Mouse (Mus musculus) heart, postnatal 4 days (tissue): ENCODE measurements around the gene Apoe. TPM values are rescaled to one million over a fixed set of nuclear protein-coding genes. Genes with fewer than 3 reads are reported as not detected.

Experiments
- DNase-seq: peaks from one replicate; pipeline ENCODE4 v3.0.0; 2021
- total RNA-seq, 2 experiments: library from RNA; stranded (reverse); gene quantifications; 2 replicates each; pipeline ENCODE4 v1.2.3; 2021

Gene Apoe
- total RNA-seq, 2 experiments from 2014 or later: 198 to 213 TPM

- DNase-seq: peak; percentile 99
Observed at GRCm38 (mm10) chr7:19715239-19716054, 16.5 kb upstream of the Apoe start, which contains the start of gene Tomm40. Gene Tomm40 (minus strand): TSS chr7:19715438.

- no peak for DNase-seq
Observed at GRCm38 (mm10) chr7:19714836-19715235, 15.8 kb upstream of the Apoe start.

DNA sequence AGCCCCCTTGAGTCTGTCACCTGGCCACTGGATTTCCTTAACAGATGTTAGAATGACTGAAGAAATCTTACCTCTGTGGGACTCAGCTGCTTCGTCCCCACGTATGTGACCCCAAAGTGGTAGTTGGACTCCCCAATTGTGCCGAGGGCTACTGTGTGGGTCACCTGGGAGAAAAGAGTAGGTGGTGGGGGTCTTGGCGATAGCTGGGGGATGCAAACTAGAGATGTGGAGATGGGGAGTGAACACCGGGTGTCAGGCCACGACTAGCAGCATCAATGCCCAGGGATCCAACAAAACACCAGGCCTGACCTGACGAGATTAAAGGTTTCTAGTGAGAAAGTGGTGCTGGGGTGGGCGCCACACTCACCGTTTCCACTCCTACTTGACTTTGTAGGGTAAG, 14.6 kb upstream of the Apoe start:
- DNase-seq: no peak

GRCm38 (mm10) chr7:19713196-19713595, 14.2 kb upstream of the Apoe start:
- no peak for DNase-seq

DNA sequence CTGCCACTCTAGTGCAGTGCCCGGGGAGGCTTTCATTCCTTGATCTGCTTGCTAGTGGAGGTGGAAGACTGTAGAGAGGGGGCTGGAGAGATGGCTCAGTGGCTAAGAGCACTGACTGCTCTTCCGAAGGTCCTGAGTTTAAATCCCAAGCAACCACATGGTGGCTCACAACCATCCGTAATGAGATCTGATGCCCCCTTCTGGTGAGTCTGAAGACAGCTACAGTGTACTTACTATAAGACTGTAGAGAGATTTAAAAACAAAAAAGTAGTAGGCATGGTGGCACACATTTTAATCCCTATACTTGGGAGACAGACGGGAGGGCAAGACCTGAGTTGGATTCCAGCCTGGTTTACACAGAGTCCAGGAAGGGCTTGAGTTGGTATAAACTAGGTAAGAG, 13.4 kb upstream of the Apoe start:
- DNase-seq: no peak

- DNase-seq: no peak
Observed at GRCm38 (mm10) chr7:19710650-19711049, 11.7 kb upstream of the Apoe start.

DNA sequence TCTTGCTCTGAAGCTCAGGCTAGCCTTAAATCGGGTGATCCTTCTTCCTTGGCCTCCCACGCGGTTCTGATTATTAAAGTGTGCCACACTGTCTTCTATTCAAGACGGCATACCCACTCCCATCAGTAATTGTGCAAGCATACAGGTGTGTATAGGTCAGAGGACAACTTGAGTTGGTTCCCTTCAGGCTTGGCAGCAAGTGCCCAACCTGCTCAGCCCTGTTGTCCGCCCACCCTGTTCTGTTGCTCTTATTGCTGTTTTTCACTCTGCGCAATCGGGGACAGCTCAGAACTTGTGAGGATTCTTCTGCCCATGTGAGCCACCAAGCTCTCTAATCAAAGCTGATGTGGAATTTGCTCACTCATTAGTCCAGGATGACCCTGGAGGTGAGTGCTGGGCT, 6.3 kb upstream of the Apoe start:
- no peak for DNase-seq

DNA sequence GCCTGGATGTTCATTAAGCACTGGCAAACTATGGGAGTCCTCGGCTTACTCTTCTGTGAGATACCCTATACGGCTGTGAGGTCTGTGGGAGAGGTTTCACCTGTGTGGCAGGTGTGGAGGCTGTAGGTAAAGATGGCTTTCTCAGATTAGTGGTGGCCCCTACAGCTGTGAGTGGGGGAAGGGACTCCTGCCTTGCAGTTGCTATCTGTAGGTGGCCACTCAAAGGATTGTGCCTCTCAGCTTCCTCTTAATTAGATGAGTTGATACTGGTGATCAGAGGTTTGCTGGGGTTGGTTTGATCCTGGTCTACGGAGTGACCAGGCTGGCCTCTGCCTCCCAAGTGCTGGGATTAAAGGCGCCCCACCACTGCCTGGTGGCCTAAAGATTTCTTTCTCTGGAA, 5.5 kb upstream of the Apoe start:
- no peak for DNase-seq

DNA sequence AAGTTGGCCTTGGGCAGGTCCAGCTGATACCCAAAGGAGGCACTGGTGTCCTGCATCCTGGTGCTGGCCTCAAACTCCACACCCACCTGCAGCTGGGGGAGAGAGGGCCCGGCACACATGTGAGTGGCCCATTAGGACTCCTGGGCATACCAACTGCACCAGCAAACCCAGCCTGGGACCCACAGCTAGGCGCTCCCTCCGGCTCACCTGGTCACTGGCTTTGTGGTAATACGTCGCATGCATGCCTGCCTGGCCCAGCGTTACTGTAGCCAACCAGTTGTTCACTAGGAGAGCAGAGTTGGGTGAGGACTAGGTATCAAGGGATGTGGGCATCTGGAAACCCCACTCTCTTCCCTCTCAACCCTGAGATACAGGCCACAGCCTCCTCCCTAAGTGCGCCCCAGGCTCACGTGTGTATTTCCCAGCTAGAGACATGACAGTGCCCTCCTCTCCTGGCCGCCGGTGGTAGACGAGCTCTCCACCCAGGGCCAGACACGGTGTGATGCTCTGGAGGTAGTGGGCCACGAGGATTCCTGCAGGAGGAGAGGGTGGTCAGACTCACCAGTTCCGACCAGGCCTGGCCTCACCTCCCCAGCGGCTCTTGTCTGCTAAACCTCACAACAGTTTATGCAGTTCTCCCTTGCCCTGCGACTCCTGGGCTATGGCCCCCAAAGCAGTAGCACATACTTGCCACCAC, 4.0 kb upstream of the Apoe start:
- no peak for DNase-seq

DNA sequence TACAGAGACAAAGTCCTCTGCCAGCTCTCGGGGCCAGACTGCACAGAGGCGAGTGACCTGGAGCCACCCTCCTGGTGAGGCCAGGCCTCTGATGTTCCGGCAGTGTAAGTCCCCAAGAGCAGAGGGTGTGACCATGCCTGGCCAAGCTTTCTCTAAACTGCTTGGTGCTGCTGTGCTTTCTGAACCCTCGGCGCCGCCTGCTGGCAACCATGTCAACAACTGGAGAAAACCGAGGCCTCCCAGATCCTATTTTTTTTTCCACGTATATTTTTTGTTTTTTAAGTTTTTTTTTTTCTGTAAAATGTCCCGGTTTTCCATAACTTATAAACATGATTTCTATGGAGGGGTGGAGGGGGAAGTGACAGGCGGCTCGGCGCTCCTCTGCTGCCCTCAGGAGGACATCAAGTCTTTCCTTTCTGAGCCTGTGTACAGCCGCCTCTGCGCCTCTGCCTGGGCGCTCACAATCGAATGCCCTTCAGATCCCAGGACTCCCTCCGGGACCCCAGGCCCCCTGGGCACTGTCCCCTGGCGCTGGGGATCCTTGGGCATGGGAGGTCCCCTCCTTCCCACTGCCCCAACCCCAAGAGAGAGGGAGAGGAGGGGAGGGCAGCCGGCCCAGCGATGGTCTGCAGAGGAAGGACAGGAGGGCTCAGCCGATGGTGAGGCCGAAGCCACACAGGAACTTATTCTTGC, 2.2 kb upstream of the Apoe start:
- DNase-seq: peak; percentile 86

GRCm38 (mm10) chr7:19700299-19701068, 1.5 kb upstream of the Apoe start:
- DNase-seq: no peak

- no peak for DNase-seq
Observed at GRCm38 (mm10) chr7:19699827-19700148, 800 bp upstream of the Apoe start.

DNA sequence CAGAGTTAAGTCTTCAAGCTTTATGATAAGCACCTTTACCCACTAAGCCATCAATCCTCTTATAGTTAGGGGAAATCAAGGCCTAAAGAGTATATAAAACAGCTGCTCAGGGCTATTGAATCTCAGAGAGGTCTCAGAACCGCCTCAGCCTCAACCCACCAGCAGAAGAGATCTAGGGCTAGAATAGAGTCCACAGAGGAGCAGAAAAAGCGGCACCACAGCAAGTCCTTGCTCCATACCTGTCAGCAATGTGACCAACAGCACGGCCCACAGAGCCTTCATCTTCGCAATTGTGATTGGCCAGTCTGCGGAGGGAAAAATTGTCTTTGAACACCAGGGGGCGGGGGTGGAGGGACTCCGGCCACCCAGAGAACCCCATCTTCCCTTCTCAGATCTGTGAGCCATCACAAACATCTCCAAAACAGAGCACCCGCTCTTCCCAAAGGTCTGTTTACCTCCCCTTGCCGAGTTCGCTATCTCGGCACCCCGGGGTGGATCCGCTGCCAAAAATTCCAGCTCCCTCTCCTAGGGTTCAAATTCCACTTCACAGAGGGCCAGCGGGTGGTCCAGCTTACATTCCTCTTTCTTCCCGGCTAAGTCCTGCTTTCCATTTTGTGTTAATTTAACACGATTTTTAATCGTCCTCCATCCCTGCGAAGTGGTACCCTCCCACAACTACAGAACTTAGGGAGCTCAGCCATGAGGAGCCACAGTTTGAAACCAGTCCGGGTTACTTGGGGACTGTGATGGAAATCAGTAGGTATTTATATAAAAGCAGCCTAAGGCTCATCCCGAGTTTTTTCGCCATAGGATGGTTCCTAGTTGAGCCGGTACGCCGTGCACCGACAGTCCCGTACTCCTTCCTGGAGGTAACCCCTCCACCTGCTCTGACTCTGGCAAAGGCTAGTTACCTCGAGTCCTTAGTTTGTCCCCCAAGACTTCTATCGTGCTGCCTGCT, 760 bp downstream of the Apoe start:
- DNase-seq: peak; percentile 46

GRCm38 (mm10) chr7:19696336-19696873, 2.6 kb downstream of the Apoe start:
- DNase-seq: no peak

DNA sequence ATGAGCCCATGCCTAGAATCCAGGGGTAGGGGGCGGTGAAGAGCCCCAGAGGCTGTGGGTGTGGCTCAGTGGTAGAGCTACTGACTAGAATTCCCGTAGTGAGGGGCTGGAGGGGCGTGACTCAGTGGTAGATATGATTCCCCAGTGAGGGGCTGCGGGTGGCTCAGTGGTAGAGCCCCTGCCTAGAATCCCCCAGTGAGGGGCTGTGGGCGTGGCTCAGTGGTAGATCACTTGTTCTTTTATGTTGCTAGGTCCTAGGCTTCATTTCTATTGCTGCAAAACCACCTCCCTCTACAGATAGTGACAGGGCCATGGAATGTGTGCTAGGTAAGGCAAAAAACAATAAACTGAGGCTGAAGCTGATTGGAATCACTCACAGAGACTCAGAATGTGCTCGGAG, 3.1 kb downstream of the Apoe start:
- no peak for DNase-seq

DNA sequence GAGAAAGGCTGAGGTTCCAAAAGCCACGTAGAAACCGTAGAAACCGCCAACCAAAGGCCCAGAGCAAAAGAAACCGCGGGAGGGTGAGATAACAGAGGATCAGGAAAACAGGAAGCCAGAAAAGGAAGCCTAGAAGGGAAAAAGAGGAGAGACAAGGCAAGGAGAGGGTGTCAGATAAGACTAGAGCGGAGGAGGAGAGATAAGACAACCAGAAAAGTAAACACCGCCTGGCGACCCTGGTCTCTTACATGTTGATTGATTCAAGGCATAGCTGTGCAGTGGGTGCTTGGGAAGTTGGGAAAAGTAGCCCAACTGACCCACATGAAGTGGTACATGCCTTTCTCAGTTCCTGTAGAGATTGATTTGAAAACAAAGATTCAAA, 3.8 kb downstream of the Apoe start:
- no peak for DNase-seq

DNA sequence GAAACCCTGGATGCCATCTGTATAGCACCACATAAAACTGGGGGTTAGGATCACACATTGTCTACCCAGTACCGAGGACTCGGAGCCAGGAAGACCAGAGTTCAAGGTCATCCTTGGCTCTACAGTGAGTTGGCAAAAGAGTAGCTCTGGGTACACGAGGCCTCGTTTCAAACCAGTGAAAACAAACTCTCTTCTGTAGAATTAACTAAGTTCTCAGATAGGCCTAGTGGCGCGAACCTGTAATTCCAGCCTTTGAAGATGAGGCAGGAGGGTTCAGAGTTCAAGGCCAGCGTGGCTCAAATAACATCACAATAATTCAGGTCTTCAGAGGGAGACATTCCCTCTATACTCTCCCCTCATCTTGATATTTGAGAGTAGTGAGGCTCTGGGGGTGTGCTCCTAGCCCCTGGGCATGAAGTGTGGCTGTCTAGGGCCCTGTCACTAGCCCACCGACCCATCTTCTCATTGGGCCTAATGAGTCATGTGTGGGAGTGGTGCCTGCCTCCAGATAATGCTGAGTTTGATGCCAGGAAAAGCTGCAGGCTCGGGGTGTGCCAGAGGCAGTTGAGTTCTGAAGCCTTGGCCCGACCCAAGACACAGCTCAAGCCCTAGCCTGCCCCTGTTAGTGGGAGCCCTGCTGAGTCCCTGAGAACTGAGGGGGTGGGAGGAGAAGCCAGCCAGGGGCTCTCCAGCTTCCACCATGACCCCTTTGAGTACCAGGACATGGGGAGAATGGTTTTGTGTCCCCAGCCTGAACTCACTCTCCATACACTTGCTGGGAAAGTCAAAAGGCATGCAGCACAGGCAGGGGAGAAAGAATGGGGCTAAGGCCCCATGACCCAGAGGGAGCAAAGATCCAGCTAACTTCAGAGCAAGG, 4.4 kb downstream of the Apoe start:
- DNase-seq: peak; percentile 44

GRCm38 (mm10) chr7:19693421-19693820, 5.6 kb downstream of the Apoe start:
- DNase-seq: peak; percentile 67

- no peak for DNase-seq
Observed at GRCm38 (mm10) chr7:19691873-19692865, 6.8 kb downstream of the Apoe start, which contains the start of gene Apoc1. Gene Apoc1 (minus strand): TSS chr7:19692660.
